Mouse (Mus musculus) liver, embryonic 15.5 days (tissue): ENCODE measurements around the gene Setd2. TPM values are rescaled to one million over a fixed set of nuclear protein-coding genes. Genes with fewer than 3 reads are reported as not detected.

ENCODE experiments used
- ATAC-seq: fragments of 200-750 bp; cut with Nextera tagmentation; 2 replicates; pipeline ENCODE4 v1.8.0; 2017; ENCODE audit warnings: moderate number of reproducible peaks, mild to moderate bottlenecking, moderate library complexity; ENCODE audit not compliant: insufficient read depth
- H3K27ac ChIP-seq: fragments of 300-500 bp; sonication (generic); replicated peaks from 2 replicates; pipeline ENCODE4 v1.5.1; 2015; ENCODE audit warnings: mild to moderate bottlenecking, inconsistent platforms
- H3K27me3 ChIP-seq: fragments of 300-500 bp; sonication (generic); 2 replicates; pipeline ENCODE4 v1.6.1; 2015; ENCODE audit warnings: mild to moderate bottlenecking, inconsistent platforms
- H3K36me3 ChIP-seq: fragments of 300-500 bp; sonication (generic); replicated peaks from 2 replicates; pipeline ENCODE4 v1.6.1; 2015; ENCODE audit warnings: moderate library complexity, mild to moderate bottlenecking, inconsistent platforms
- H3K4me1 ChIP-seq: fragments of 300-500 bp; sonication (generic); replicated peaks from 2 replicates; pipeline ENCODE4 v1.6.1; 2015; ENCODE audit warnings: inconsistent platforms
- H3K4me2 ChIP-seq: fragments of 300-500 bp; sonication (generic); 2 replicates; pipeline ENCODE4 v1.6.1; 2015; ENCODE audit warnings: moderate library complexity, mild to moderate bottlenecking, inconsistent platforms
- H3K4me3 ChIP-seq: fragments of 300-500 bp; sonication (generic); replicated peaks from 2 replicates; pipeline ENCODE4 v1.5.1; 2015; ENCODE audit warnings: mild to moderate bottlenecking, inconsistent platforms
- H3K9ac ChIP-seq: fragments of 300-500 bp; sonication (generic); 2 replicates; pipeline ENCODE4 v1.6.1; 2015; ENCODE audit warnings: moderate library complexity, mild to moderate bottlenecking, inconsistent platforms
- H3K9me3 ChIP-seq: fragments of 300-500 bp; sonication (generic); replicated peaks from 2 replicates; pipeline ENCODE4 v1.6.1; 2016; ENCODE audit warnings: inconsistent platforms
- WGBS: fragments of 180-500 bp; shearing (Covaris S2); methylation state at CpG from one replicate; pipeline ENCODE4 v1.1.7; 2015; ENCODE audit warnings: mixed read lengths; ENCODE audit not compliant: insufficient replicate concordance; 5-methylcytosine and 5-hydroxymethylcytosine counted together
- polyA plus RNA-seq: library from polyadenylated mRNA; unstranded; fragments of >200 nt; fragmentation: Nextera tagmentation; extraction: Ambion mirVana; gene quantifications from 2 replicates; pipeline ENCODE4 v1.2.1, GENCODE M21; 2015

The Setd2 gene
- 9.2 and 10.5 TPM in 2 replicates for polyA plus RNA-seq

DNA sequence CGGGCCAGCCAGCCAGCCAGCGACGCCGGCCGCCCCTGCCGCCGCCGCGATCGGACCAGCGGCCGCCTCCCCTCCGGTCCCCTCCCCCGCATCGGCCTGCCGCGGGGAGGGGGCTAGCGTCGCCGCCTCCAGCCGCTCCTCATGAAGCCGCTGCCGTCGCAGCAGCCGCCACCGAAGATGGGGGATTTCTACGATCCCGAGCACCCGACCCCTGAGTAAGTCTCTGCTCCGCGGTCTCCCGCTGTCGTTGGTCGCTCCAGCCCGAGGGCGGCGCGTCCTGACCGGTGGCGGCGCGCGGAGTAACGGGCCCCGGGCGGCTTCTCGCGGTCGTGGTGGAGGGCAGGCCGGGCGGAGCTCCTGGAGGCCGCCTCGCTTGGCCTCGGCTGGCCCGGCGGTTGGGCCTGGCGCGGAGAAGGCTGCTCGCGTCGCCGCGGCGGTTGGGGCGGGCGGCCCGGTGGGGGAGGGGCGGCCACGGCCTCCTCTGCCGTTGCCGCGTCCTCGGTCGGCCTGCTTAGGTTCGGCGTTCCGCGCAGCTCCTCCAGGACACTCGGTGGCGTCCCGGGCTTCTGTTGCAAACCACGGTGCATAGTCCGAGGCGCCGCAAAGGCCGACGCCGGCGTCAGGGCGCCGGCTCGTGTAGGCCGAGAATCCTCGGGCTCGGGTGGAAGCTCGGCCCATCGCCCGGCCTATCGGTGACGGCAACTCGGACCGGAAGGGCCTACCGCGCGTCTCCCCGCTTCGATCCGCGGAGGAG is at the start of gene Setd2:
Setd2 (plus strand) TSS at position 60 of the 754 bp plus-strand sequence.
- Histone ChIP-seq H3K4me2 (peak within 1 kb of the TSS; percentile 93), H3K27me3 (no peaks in the 10 kb centered on the region), H3K27ac (peak within 1 kb of the TSS; percentile 98), H3K9me3 (no peaks in the 10 kb centered on the region), H3K9ac (peak within 1 kb of the TSS; percentile 99), H3K4me3 (peak within 1 kb of the TSS; percentile 83), H3K4me1 (peaks cover 52% of the 10 kb centered on the region), H3K36me3 (0 out of 2 replicates have a peak, but pooled peaks cover 3% of the 10 kb centered on the region)
- WGBS: under 1% methylated on average over 106 of the region's 109 CpGs
- peak; percentile 68 for ATAC-seq

DNA sequence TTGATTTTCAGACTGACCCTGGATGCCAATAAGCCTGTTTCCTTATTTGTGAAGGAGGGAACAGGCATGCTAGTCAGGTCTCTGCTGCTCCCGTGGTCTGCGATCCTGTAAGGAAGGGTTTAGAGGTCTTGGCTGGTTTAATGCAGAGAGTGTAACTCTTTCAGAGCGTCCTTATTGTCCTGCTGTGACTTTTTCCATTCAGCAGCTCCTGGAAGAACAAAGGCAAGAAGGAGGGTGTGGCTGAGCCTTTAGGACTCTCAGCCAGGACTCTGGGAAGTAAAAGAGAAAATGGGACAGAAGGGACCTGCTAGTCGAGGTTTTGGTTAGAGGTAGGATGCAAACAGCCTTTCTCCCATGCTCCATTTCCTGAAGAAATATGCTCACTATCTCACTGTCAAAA is 43.6 kb upstream of the Setd2 start:
- no peak overlapping the region for H3K27ac ChIP-seq
- H3K36me3 ChIP-seq: no peaks in the 10 kb centered on the region
- no peak overlapping the region for H3K4me2 ChIP-seq
- H3K9ac ChIP-seq: no peak overlapping the region
- H3K4me1 ChIP-seq: no peaks in the 10 kb centered on the region
- 55% methylated on average over 4 of the region's 4 CpGs for WGBS
- no peak overlapping the region for H3K4me3 ChIP-seq
- ATAC-seq: no peak
- no peaks in the 10 kb centered on the region for H3K27me3 ChIP-seq
- H3K9me3 ChIP-seq: peaks cover 4% of the 10 kb centered on the region

DNA sequence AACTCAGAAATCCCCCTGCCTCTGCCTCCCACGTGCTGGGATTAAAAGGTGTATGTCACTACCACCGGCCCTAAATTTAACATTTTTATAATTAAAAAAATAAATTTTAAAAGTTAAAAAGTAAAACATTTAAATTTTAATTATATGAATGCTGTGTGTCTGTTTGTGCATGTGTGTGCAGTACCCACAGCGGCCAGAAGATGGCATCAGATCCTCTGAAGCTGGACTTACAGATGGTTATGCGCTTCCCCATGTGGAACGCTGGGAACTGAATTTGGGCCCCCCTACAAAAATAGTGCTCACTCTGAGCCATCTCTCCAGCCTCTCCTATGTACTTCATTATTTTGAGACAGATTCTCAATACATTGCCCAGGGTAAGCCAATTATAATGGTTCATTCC is 41.5 kb upstream of the Setd2 start:
- Histone ChIP-seq H3K27me3 (no peaks in the 10 kb centered on the region), H3K4me1 (no peaks in the 10 kb centered on the region), H3K9me3 (peaks cover 4% of the 10 kb centered on the region), H3K27ac (no peak overlapping the region), H3K4me2 (no peak overlapping the region), H3K9ac (no peak overlapping the region), H3K36me3 (no peaks in the 10 kb centered on the region), H3K4me3 (no peak overlapping the region)
- WGBS: 52% methylated on average over 5 of the region's 5 CpGs
- no peak for ATAC-seq

DNA sequence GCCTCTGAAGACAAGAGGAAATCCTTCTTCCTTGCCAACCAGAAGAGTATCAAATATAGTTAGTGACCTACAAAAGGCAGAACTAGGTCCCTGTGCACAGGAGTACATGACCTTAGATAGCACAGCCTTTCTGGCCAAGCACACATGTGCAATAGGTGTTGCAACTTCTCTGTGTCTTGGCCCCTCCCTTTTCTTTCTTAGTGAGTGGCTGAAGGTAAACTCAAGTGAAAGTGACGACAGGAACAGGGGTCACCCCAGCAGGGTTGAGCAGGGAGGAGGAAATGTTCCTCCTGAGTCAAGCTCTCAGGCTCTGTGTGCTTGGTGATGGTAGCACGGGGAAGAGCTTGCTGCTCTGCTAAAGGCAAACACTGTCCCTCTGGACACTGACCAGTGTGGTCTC is 6.7 kb upstream of the Setd2 start:
- Histone ChIP-seq H3K36me3 (no peaks in the 10 kb centered on the region), H3K27me3 (no peaks in the 10 kb centered on the region), H3K9ac (no peak overlapping the region), H3K4me1 (peaks cover 11% of the 10 kb centered on the region), H3K9me3 (no peaks in the 10 kb centered on the region), H3K4me3 (no peak overlapping the region), H3K27ac (no peak overlapping the region), H3K4me2 (0 out of 2 replicates have a peak overlapping the region, but pooled peaks have one; percentile 8)
- no peak for ATAC-seq
- WGBS: 34% methylated on average over 2 of the region's 2 CpGs

DNA sequence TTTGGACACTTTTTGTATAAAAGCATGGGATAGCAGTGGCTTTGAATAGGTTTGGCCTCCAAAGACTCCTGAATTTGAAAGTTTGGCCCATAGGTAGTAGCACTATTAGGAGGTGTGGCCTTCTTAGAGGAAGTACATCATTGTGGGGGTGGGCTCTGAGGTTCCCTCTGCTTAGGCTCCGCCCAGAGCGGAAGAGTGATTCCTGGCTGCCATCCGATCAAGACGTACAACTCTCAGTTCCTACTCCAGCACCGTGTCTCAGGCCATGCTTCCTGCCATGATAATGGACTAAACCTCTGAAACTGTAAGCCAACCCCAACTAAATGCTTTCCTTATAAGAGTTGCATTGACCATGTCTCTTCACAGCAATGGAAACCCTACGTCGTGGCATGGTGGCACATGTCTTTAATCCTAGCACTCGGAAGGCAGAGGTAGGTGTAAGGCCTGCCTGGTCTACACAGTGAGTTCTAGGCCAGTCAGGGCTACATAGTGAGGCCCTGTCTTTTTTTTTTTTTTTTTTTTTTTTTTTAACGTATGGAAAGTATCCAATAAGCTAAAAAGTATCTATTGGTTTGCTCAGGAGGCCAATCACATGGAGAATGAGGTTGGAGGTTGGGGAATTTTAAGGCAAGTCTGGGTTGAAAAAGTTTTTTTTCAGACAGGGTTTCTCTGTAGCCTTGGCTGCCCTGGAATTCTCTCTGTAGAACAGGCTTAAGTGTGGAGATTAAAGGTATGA is 3.2 kb upstream of the Setd2 start:
- Histone ChIP-seq H3K4me3 (no peak overlapping the region; the same call in 1 of the 2 replicates), H3K4me1 (peaks cover 26% of the 10 kb centered on the region), H3K4me2 (peak overlapping the region; percentile 10; the same call in 1 of the 2 replicates), H3K9ac (0 out of 2 replicates have a peak overlapping the region, but pooled peaks have one; percentile 8), H3K9me3 (no peaks in the 10 kb centered on the region), H3K36me3 (no peaks in the 10 kb centered on the region), H3K27me3 (no peaks in the 10 kb centered on the region), H3K27ac (no peak overlapping the region)
- no peak for ATAC-seq
- 59% methylated on average over 9 of the region's 9 CpGs for WGBS

- H3K4me3 ChIP-seq: no peak overlapping the region
- H3K36me3 ChIP-seq: no peaks in the 10 kb centered on the region
- H3K4me1 ChIP-seq: peaks cover 41% of the 10 kb centered on the region
- H3K9ac ChIP-seq: no peak overlapping the region
- peak overlapping the region; percentile 20 for H3K27ac ChIP-seq
- 28% methylated on average over 3 of the region's 3 CpGs for WGBS
- 0 out of 2 replicates have a peak overlapping the region, but pooled peaks have one; percentile 93 for H3K4me2 ChIP-seq
- no peaks in the 10 kb centered on the region for H3K27me3 ChIP-seq
- H3K9me3 ChIP-seq: no peaks in the 10 kb centered on the region
- ATAC-seq: no peak
Measured at GRCm38 (mm10) chr9:110530650-110531049, 1.7 kb upstream of the Setd2 start.

GRCm38 (mm10) chr9:110531151-110531791 is 1.1 kb upstream of the Setd2 start:
- Histone ChIP-seq H3K9me3 (no peaks in the 10 kb centered on the region), H3K9ac (peak overlapping the region; percentile 99; the same call in 1 of the 2 replicates), H3K27me3 (no peaks in the 10 kb centered on the region), H3K4me3 (peak overlapping the region; percentile 83), H3K4me2 (peak overlapping the region; percentile 93), H3K4me1 (peaks cover 47% of the 10 kb centered on the region), H3K27ac (peak overlapping the region; percentile 20), H3K36me3 (no peaks in the 10 kb centered on the region)
- 27% methylated on average over 6 of the region's 6 CpGs for WGBS
- ATAC-seq: no peak

- Histone ChIP-seq H3K9me3 (no peaks in the 10 kb centered on the region), H3K9ac (peak overlapping the region; percentile 99), H3K27me3 (no peaks in the 10 kb centered on the region), H3K36me3 (0 out of 2 replicates have a peak, but pooled peaks cover 3% of the 10 kb centered on the region), H3K27ac (peak overlapping the region; percentile 98), H3K4me1 (peaks cover 52% of the 10 kb centered on the region), H3K4me2 (peak overlapping the region; percentile 93), H3K4me3 (peak overlapping the region; percentile 83)
- under 1% methylated on average over 52 of the region's 53 CpGs for WGBS
- ATAC-seq: peak; percentile 96
Measured at GRCm38 (mm10) chr9:110531914-110532489, 395 bp upstream of the Setd2 start.

DNA sequence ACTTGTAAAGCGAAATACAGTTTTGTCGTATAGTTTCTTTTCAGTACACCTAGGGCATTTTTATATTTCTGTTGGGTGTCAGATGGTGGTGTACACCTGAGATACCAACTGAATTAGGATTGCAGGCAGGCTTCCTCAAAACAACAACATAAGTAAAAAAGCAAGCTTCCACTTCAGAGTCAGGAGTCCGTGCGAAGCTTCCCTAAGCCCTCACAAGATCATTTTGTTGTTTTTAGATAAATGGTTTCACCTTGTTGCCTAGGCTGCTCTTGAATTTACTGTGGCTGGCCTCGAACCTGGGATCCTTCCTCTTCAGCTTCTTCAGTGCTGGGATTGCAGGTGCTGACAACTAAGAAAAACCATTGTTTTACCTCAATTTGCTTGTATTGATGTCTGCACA is 1.2 kb downstream of the Setd2 start:
- H3K4me1 ChIP-seq: peaks cover 59% of the 10 kb centered on the region
- 18% methylated on average over 5 of the region's 5 CpGs for WGBS

DNA sequence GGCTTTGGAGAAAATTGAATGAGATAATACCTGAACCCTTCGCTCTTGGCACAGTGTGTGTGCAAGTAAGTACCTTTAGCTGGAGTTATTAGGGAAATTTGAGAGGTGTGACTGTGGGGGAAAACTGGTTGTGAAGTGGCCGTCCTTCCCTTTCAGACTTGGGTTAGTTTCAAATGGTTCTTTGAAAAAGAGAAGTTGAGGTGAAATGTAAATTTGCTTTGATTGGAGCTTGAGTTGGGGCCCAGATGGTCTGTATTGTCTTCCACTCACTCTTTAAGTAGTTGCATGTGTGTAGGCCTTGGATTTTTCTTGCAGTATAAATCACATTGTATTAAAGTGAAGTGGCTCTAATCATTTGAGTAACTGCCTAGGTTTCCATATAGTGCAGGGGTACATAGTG is 2.7 kb downstream of the Setd2 start:
- 0 out of 2 replicates have a peak overlapping the region, but pooled peaks have one; percentile 93 for H3K4me2 ChIP-seq
- H3K27me3 ChIP-seq: no peaks in the 10 kb centered on the region
- H3K4me1 ChIP-seq: peaks cover 57% of the 10 kb centered on the region
- H3K9me3 ChIP-seq: no peaks in the 10 kb centered on the region
- WGBS: 61% methylated on average over 2 of the region's 2 CpGs
- ATAC-seq: no peak
- H3K36me3 ChIP-seq: 0 out of 2 replicates have a peak, but pooled peaks cover 7% of the 10 kb centered on the region
- H3K9ac ChIP-seq: no peak overlapping the region
- no peak overlapping the region for H3K27ac ChIP-seq
- no peak overlapping the region for H3K4me3 ChIP-seq

More for the DNA sequence above, 1.2 kb downstream of the Setd2 start:
- Histone ChIP-seq H3K27me3 (no peaks in the 10 kb centered on the region), H3K9ac (peak overlapping the region; percentile 99), H3K27ac (peak overlapping the region; percentile 98; the same call in 1 of the 2 replicates), H3K36me3 (0 out of 2 replicates have a peak, but pooled peaks cover 3% of the 10 kb centered on the region), H3K4me3 (peak overlapping the region; percentile 83), H3K4me2 (peak overlapping the region; percentile 93), H3K9me3 (no peaks in the 10 kb centered on the region)
- ATAC-seq: no peak
